Mouse (Mus musculus): ENCODE results near the gene Ipo4. TPM values are rescaled to one million over a fixed set of nuclear protein-coding genes. Genes with fewer than 3 reads are reported as not detected.
A peak's percentile ranks its signal among the peaks of the same experiment; 100 is the strongest.

The Ipo4 gene
- polyA plus RNA-seq, 1 experiment from 2014 or later: 68.4 TPM

DNA sequence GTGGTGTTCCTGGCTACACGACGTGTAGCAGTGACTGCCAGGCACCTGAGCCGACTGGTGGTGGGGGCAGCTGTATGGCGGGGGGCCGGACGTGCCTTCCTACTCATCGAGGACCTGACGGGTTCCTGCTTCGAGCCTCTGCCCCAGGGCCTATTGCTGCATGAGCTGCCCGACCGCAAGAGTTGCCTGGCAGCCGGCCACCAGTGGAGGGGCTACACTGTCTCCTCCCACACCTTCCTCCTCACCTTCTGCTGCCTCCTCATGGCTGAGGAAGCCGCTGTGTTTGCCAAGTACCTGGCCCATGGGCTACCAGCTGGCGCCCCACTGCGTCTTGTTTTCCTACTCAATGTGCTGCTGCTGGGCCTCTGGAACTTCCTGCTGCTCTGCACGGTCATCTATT, 59.4 kb downstream of the Ipo4 start:
- ATAC-seq (ENCODE audit: insufficient number of reproducible peaks, low FRiP score): no peak
- H3K36me3 ChIP-seq: peaks cover 19% of the 10 kb centered on the region
- peaks cover 43% of the 10 kb centered on the region for H3K4me1 ChIP-seq (replicated peaks)
- H3K27me3 ChIP-seq (replicated peaks): no peaks in the 10 kb centered on the region
- peak overlapping the region; percentile 94 for H3K27ac ChIP-seq (ENCODE audit: poor library complexity, severe bottlenecking)
- peak overlapping the region; percentile 69 for H3K9ac ChIP-seq
- peak overlapping the region; percentile 40 for H3K4me3 ChIP-seq
- H3K9me3 ChIP-seq (replicated peaks): no peaks in the 10 kb centered on the region
- peak overlapping the region; percentile 67 for H3K4me2 ChIP-seq
- 55% methylated on average over 16 of the region's 16 CpGs for WGBS

GRCm38 (mm10) chr14:55575711-55576110, 60.0 kb downstream of the Ipo4 start:
- peaks cover 15% of the 10 kb centered on the region for H3K36me3 ChIP-seq
- no peaks in the 10 kb centered on the region for H3K9me3 ChIP-seq (replicated peaks)
- H3K4me1 ChIP-seq (replicated peaks): peaks cover 45% of the 10 kb centered on the region
- no peak for ATAC-seq (ENCODE audit: insufficient number of reproducible peaks, low FRiP score)
- H3K27me3 ChIP-seq (replicated peaks): no peaks in the 10 kb centered on the region
- H3K4me2 ChIP-seq: peak overlapping the region; percentile 67
- H3K4me3 ChIP-seq: peak overlapping the region; percentile 40
- peak overlapping the region; percentile 94 for H3K27ac ChIP-seq (ENCODE audit: poor library complexity, severe bottlenecking)
- peak overlapping the region; percentile 69 for H3K9ac ChIP-seq
- 35% methylated on average over 13 of the region's 13 CpGs for WGBS

Other genes starting within 250 kb of the Ipo4 start
- gene Dhrs4, start 157.2 kb downstream of the Ipo4 start, polyA plus RNA-seq (2016; fragmentation: Nextera tagmentation; extraction: Ambion mirVana): 63.3 and 64.5 TPM in 2 replicates
- 2.4 and 2.6 TPM in 2 replicates for gene Carmil3, start 145.3 kb downstream of the Ipo4 start, polyA plus RNA-seq (2016; fragmentation: Nextera tagmentation; extraction: Ambion mirVana)
- gene Cpne6, start 125.5 kb downstream of the Ipo4 start, polyA plus RNA-seq (2016; fragmentation: Nextera tagmentation; extraction: Ambion mirVana): 0.30 and 0.59 TPM in 2 replicates
- gene Nrl, start 111.0 kb downstream of the Ipo4 start, polyA plus RNA-seq (2016; fragmentation: Nextera tagmentation; extraction: Ambion mirVana): not detected in 2 replicates
- gene Pck2, start 95.7 kb downstream of the Ipo4 start, polyA plus RNA-seq (2016; fragmentation: Nextera tagmentation; extraction: Ambion mirVana): 38.8 and 43.0 TPM in 2 replicates
- 73.2 and 78.7 TPM in 2 replicates for gene Dcaf11, start 76.0 kb downstream of the Ipo4 start, polyA plus RNA-seq (2016; fragmentation: Nextera tagmentation; extraction: Ambion mirVana)
- gene A730061H03Rik, start 75.6 kb downstream of the Ipo4 start, polyA plus RNA-seq (2016; fragmentation: Nextera tagmentation; extraction: Ambion mirVana): 0.96 TPM in 1 of 2 replicates, not detected in the other
- 114 and 118 TPM in 2 replicates for gene Fitm1, start 60.3 kb downstream of the Ipo4 start, polyA plus RNA-seq (2016; fragmentation: Nextera tagmentation; extraction: Ambion mirVana)
- 211 and 212 TPM in 2 replicates for gene Psme1, start 57.8 kb downstream of the Ipo4 start, polyA plus RNA-seq (2016; fragmentation: Nextera tagmentation; extraction: Ambion mirVana)
- gene Emc9, start 50.7 kb downstream of the Ipo4 start, polyA plus RNA-seq (2016; fragmentation: Nextera tagmentation; extraction: Ambion mirVana): 16.3 and 21.5 TPM in 2 replicates
- gene Psme2, start 44.8 kb downstream of the Ipo4 start, polyA plus RNA-seq (2016; fragmentation: Nextera tagmentation; extraction: Ambion mirVana): 200 and 213 TPM in 2 replicates
- gene Rnf31, start 44.2 kb downstream of the Ipo4 start, polyA plus RNA-seq (2016; fragmentation: Nextera tagmentation; extraction: Ambion mirVana): 16.4 and 16.8 TPM in 2 replicates
- gene Irf9, start 32.4 kb downstream of the Ipo4 start, polyA plus RNA-seq (2016; fragmentation: Nextera tagmentation; extraction: Ambion mirVana): 8.7 and 9.4 TPM in 2 replicates
- gene Rec8, start 17.9 kb downstream of the Ipo4 start, polyA plus RNA-seq (2016; fragmentation: Nextera tagmentation; extraction: Ambion mirVana): 16.5 and 17.5 TPM in 2 replicates
- gene Gm49378, start 1.9 kb upstream of the Ipo4 start, polyA plus RNA-seq (2016; fragmentation: Nextera tagmentation; extraction: Ambion mirVana): 3.4 and 5.2 TPM in 2 replicates
- 86.2 and 92.6 TPM in 2 replicates for gene Tm9sf1, start 7.8 kb upstream of the Ipo4 start, polyA plus RNA-seq (2016; fragmentation: Nextera tagmentation; extraction: Ambion mirVana)
- 0.45 and 0.60 TPM in 2 replicates for gene Tssk4, start 14.2 kb upstream of the Ipo4 start, polyA plus RNA-seq (2016; fragmentation: Nextera tagmentation; extraction: Ambion mirVana)
- 74.1 and 76.7 TPM in 2 replicates for gene Mdp1, start 24.6 kb upstream of the Ipo4 start, polyA plus RNA-seq (2016; fragmentation: Nextera tagmentation; extraction: Ambion mirVana)
- gene Gmpr2, start 36.0 kb upstream of the Ipo4 start, polyA plus RNA-seq (2016; fragmentation: Nextera tagmentation; extraction: Ambion mirVana): 39.8 and 44.6 TPM in 2 replicates
- 457 and 491 TPM in 2 replicates for gene Nedd8, start 36.2 kb upstream of the Ipo4 start, polyA plus RNA-seq (2016; fragmentation: Nextera tagmentation; extraction: Ambion mirVana)
- 36.1 and 37.6 TPM in 2 replicates for gene Tinf2, start 45.9 kb upstream of the Ipo4 start, polyA plus RNA-seq (2016; fragmentation: Nextera tagmentation; extraction: Ambion mirVana)
- gene Tgm1, start 78.0 kb upstream of the Ipo4 start, polyA plus RNA-seq (2016; fragmentation: Nextera tagmentation; extraction: Ambion mirVana): 0.27 and 0.70 TPM in 2 replicates
- 20.9 and 24.4 TPM in 2 replicates for gene Rabggta, start 86.3 kb upstream of the Ipo4 start, polyA plus RNA-seq (2016; fragmentation: Nextera tagmentation; extraction: Ambion mirVana)
- gene Dhrs1, start 109.7 kb upstream of the Ipo4 start, polyA plus RNA-seq (2016; fragmentation: Nextera tagmentation; extraction: Ambion mirVana): 59.2 and 60.8 TPM in 2 replicates
- gene Nop9, start 109.7 kb upstream of the Ipo4 start, polyA plus RNA-seq (2016; fragmentation: Nextera tagmentation; extraction: Ambion mirVana): 27.7 and 30.6 TPM in 2 replicates
- gene Cideb, start 122.5 kb upstream of the Ipo4 start, polyA plus RNA-seq (2016; fragmentation: Nextera tagmentation; extraction: Ambion mirVana): 1.0 and 1.2 TPM in 2 replicates
- gene Ltb4r2, start 125.5 kb upstream of the Ipo4 start, polyA plus RNA-seq (2016; fragmentation: Nextera tagmentation; extraction: Ambion mirVana): 0.49 and 0.54 TPM in 2 replicates
- 0.49 and 0.76 TPM in 2 replicates for gene Ltb4r1, start 130.0 kb upstream of the Ipo4 start, polyA plus RNA-seq (2016; fragmentation: Nextera tagmentation; extraction: Ambion mirVana)
- gene Adcy4, start 148.1 kb upstream of the Ipo4 start, polyA plus RNA-seq (2016; fragmentation: Nextera tagmentation; extraction: Ambion mirVana): 24.4 and 26.2 TPM in 2 replicates
- 19.7 and 20.3 TPM in 2 replicates for gene Ripk3, start 152.9 kb upstream of the Ipo4 start, polyA plus RNA-seq (2016; fragmentation: Nextera tagmentation; extraction: Ambion mirVana)
- 17.5 and 18.6 TPM in 2 replicates for gene Nfatc4, start 187.2 kb upstream of the Ipo4 start, polyA plus RNA-seq (2016; fragmentation: Nextera tagmentation; extraction: Ambion mirVana)
- gene Nynrin, start 218.1 kb upstream of the Ipo4 start, polyA plus RNA-seq (2016; fragmentation: Nextera tagmentation; extraction: Ambion mirVana): 33.3 and 38.2 TPM in 2 replicates
- gene Cbln3, start 248.4 kb upstream of the Ipo4 start, polyA plus RNA-seq (2016; fragmentation: Nextera tagmentation; extraction: Ambion mirVana): 0.32 and 0.57 TPM in 2 replicates
- 19.8 TPM in 2 replicates for gene Khnyn, start 249.0 kb upstream of the Ipo4 start, polyA plus RNA-seq (2016; fragmentation: Nextera tagmentation; extraction: Ambion mirVana)